Mouse (Mus musculus) cerebellum, postnatal 10 days (tissue): ENCODE measurements around the gene Omt2a.
"Not testable (repeated sequence)": the region's sequence is repeated elsewhere in the genome, so short reads cannot be mapped to it uniquely, and the experiment has no call there.

Experiments used
- DNase-seq, 2 experiments: peaks; one replicate each; pipeline ENCODE4 v3.0.0; 2021; ENCODE audit warnings: mixed read lengths in 2 of 2

The Omt2a gene

GRCm38 (mm10) chr9:78296089-78296488, 18.5 kb downstream of the Omt2a start:
- DNase-seq: peak; percentile 55 to 66

DNA sequence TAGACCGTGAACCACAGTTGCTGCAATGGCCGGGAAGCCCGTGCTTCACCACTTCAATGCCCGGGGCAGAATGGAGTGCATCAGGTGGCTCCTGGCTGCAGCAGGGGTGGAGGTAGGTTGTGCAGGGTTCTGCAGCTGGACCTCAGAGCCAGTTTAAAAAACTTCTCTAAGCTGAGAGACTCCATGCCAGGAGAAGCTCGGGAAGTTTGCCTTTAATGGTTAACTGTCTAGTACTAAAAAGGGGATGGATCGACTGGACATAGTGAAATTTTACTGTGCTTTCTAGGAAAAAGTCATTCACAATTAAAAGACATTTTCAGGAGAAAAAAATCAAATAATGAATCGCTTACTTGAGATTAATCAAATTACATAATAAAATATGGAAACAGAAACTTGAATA, 19.8 kb downstream of the Omt2a start:
- not testable (repeated sequence) for DNase-seq

- not testable (repeated sequence) for DNase-seq
Observed at GRCm38 (mm10) chr9:78293683-78294082, 20.9 kb downstream of the Omt2a start.

- not testable (repeated sequence) for DNase-seq
Observed at GRCm38 (mm10) chr9:78292462-78292861, 22.1 kb downstream of the Omt2a start.

- not testable (repeated sequence) for DNase-seq
Observed at GRCm38 (mm10) chr9:78289723-78290122, 24.9 kb downstream of the Omt2a start, which contains the start of gene Gm10639. Gene Gm10639, plus strand, starts transcription at chr9:78289923.

- DNase-seq: not testable (repeated sequence)
Observed at GRCm38 (mm10) chr9:78289063-78289462, 25.5 kb downstream of the Omt2a start.

DNA sequence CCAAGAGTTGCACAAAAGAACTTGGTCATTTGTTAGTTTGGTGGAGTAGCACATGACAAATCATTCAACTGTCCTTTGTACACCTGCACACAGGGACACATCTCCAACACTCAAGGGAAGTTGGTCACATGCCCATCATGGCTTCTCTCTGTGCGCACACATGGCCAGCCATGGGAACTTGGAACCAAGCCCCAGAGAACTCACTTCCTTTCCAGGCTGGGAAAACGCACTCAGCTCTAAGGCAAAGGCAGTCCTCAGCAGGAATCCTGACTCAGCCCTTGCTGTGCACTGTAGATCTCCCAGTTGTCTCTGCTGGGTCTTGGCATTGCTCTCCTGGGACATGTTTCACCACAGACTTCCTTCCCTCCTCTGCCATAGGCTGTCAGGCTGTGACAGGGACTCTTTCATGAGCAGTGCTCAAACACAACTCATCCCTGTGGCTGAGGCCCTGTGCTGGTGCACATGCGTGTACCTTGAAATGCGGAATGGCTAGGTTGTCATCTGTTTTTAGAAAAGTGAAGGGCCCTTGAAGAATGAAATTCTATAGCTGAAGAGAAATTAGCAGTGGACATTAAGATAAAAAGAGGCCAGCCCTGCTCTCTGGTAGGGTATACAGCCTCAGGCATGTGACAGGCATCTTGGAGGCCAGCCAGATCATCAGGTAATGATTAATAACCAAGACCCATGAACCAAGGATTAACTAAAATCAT, 32.4 kb downstream of the Omt2a start:
- DNase-seq: peak; percentile 47 to 50

GRCm38 (mm10) chr9:78270945-78271344, 43.7 kb downstream of the Omt2a start:
- DNase-seq: not testable (repeated sequence)
